Mouse (Mus musculus): ENCODE measurements around the gene C530025M09Rik.

DNA sequence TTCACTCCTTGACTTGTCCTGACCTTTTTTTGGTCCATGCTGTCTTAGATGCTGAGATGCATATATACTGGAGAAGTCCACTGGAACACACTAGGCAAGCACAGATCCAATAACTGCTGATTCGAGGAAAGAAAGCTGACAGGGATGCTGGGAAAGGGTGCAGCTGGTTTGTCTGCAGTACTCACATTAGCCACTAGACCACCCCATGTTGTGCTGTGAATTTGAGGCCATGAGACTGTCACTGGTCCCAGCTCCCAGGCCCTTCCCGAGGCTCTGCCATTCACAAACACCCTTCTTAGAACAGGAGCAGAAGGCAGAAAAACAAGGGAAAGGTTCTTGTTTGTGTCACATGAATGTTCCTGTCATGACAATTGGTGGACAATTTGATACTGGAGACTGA lies 10.8 kb downstream of the C530025M09Rik start:
- TF ChIP-seq POLR2A (IDR thresholded peaks at IDR 0.05; ENCODE audit: control insufficient read depth, low read depth, low read length): no peak
- no peak for TF ChIP-seq CTCF (IDR thresholded peaks at IDR 0.05; ENCODE audit: control insufficient read depth, insufficient read depth, insufficient replicate concordance, low read depth, low read length)

All from testis, adult 2 months (tissue).